Mouse (Mus musculus) retina, postnatal 1 day (tissue): Measurements from ENCODE around the gene Gm3238.
A peak's percentile ranks its signal among the peaks of the same experiment; 100 is the strongest.
"Not testable (repeated sequence)": the region's sequence is repeated elsewhere in the genome, so short reads cannot be mapped to it uniquely, and the experiment has no call there.

Experiments
- DNase-seq: peaks from one replicate; pipeline ENCODE4 v3.0.0-alpha.2; 2012

Gene Gm3238

GRCm38 (mm10) chr10:77771225-77771624, at the start of gene Gm3238:
Gene Gm3238 (minus strand): TSS chr10:77771325.
- not testable (repeated sequence) for DNase-seq

- DNase-seq, result no peak
Observed at GRCm38 (mm10) chr10:77819203-77819602, 48.1 kb upstream of the Gm3238 start.

GRCm38 (mm10) chr10:77818523-77818922, 47.4 kb upstream of the Gm3238 start:
- DNase-seq, result no peak

- peak; percentile 45 for DNase-seq
Observed at GRCm38 (mm10) chr10:77815514-77815913, 44.4 kb upstream of the Gm3238 start.

- no peak for DNase-seq
Observed at GRCm38 (mm10) chr10:77814382-77814781, 43.3 kb upstream of the Gm3238 start, which contains the start of gene Gm2696. Gene Gm2696 (plus strand): TSS chr10:77814682.

- no peak for DNase-seq
Observed at GRCm38 (mm10) chr10:77811743-77812142, 40.6 kb upstream of the Gm3238 start, which contains the start of gene Gm9507. Gene Gm9507 (minus strand): TSS chr10:77811843.

DNA sequence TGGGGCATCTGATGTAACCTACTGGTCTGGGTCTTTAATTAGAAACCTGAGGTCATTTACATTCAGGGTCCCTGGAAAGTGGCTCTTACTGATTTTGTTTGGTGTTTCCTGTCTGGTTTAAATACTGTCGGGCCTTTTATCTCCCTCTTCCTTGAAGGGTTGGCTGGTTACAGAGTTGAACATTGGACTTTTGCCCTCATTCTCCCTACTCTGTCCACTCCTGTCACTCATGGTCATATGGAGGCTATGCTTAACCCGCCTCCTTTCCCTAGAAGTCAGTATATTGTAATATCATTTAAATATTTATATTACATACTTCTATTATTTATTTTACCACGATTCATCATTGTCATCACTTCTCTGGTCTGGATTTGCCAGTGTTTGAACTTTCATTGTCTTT, 33.0 kb upstream of the Gm3238 start:
- no peak for DNase-seq

GRCm38 (mm10) chr10:77798921-77799508, 27.9 kb upstream of the Gm3238 start, which contains the start of gene Gm19668:
Gene Gm19668 (minus strand): TSS chr10:77799133.
- peak; percentile 51 for DNase-seq

GRCm38 (mm10) chr10:77798164-77798920, 27.2 kb upstream of the Gm3238 start:
- DNase-seq, result not testable (repeated sequence)

- peak; percentile 39 for DNase-seq
Observed at GRCm38 (mm10) chr10:77797677-77798076, 26.6 kb upstream of the Gm3238 start.

DNA sequence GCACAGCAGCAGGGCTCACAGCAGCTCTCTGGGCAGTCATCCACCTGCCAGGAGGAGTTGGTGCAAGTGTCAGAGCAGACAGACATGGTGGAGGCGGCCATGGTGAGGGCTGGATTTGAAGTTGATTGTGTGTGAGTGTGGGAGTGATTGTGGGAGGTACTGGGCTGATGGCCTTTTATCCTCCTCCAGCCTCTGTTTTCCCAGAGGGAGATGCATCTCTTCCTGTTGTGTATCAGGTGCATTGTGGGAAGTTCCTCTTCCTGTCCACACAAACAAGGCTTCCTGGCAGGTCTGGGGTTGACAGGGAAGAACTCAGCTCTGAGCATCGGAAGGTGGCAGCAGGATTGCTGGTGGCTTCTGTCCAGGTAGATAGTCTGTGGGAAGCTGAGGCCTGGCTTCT, 23.9 kb upstream of the Gm3238 start, which contains the start of gene Gm9639:
TSS of gene Gm9639 (minus strand) at position 101 of the 400 bp plus-strand sequence.
- DNase-seq, result no peak

- DNase-seq, result no peak
Observed at GRCm38 (mm10) chr10:77788621-77789020, 17.5 kb upstream of the Gm3238 start.

DNA sequence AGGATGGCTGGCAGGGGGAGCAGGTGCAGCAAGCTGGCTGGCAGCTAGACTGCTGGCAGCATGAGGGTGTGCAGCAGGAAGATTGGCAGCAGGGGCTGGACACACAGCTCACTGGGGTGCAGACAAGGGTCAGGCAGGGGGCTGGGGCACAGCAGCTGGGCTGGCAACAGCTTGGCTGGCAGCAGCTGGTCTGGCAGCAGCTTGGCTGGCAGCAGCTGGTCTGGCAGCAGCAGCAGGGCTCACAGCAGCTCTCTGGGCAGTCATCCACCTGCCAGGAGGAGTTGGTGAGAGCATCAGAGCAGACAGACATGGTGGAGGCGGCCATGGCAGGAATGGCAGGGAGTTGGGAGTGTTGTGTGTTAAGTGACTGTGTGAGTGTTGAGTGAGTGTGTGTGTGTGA, 16.8 kb upstream of the Gm3238 start, which contains the start of gene Gm7137:
TSS of gene Gm7137 (minus strand) at position 325 of the 400 bp plus-strand sequence.
- not testable (repeated sequence) for DNase-seq

GRCm38 (mm10) chr10:77783396-77783795, 12.3 kb upstream of the Gm3238 start:
- DNase-seq, result not testable (repeated sequence)

GRCm38 (mm10) chr10:77782442-77782841, 11.3 kb upstream of the Gm3238 start, which contains the start of gene Gm3250:
Gene Gm3250 (minus strand): TSS chr10:77782542.
- not testable (repeated sequence) for DNase-seq

DNA sequence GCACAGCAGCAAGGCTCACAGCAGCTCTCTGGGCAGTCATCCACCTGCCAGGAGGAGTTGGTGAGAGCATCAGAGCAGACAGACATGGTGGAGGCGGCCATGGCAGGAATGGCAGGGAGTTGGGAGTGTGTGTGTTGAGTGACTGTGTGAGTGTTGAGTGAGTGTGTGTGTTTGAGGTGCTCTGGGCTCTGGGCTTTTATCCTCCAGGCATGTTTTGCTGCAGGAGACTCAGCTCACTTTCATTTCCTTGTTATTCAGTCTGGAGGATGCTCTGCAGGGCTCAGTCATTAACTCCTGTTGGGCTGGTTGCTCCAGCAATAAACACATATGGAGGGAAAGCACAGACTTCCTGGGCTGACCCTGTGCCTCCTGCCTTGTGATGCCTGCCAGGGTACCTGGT, 5.7 kb upstream of the Gm3238 start, which contains the start of gene Gm7138:
TSS of gene Gm7138 (minus strand) at position 101 of the 400 bp plus-strand sequence.
- DNase-seq, result not testable (repeated sequence)

DNA sequence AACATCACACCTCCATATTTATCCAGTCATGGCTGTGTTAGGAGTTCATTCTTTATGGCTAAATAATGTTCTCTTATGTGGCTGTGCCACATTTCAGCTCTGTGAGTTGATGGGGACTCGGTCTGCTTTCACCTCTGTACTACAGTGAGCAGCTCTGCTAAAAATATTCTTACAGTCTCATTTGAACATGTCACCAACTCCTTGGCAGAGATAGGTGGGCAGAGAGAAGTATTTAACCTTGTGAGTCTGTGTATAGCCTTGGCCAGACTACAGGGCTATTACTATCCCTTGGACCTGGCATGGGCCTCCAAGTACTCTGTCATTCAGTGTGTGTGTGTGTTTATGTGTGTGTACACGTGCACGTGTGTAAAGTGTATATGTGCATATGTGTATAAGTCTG, 1.0 kb upstream of the Gm3238 start:
- DNase-seq, result not testable (repeated sequence)

DNA sequence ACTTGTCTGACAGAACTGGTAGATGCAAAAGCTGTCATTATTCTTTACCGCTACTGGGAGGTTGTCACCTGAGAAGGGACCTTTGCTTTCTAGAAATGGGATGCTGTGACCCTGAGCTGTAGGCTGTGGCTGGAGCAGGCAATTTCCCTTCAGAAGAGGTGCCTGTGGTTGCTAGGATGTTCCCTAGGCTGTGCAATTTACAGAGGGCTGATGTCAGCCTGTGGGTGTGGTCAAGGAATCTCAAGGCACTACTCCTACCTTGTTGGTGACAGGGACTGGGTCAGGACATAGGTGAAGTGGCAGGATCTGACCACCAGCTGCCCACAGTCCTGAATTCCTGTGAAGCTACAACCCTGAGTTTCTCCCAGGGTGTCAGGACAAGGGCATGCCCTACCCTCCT, 1.4 kb downstream of the Gm3238 start:
- DNase-seq, result no peak

DNA sequence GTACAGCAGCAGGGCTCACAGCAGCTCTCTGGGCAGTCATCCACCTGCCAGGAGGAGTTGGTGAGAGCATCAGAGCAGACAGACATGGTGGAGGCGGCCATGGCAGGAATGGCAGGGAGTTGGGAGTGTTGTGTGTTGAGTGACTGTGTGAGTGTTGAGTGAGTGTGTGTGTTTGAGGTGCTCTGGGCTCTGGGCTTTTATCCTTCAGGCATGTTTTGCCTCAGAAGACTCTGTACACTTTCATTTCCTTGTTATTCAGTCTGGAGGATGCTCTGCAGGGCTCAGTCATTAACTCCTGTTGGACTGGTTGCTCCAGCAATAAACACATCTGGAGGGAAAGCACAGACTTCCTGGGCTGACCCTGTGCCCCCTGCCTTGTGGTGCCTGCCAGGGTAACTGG, 11.5 kb downstream of the Gm3238 start, which contains the start of gene Gm3233:
TSS of gene Gm3233 (minus strand) at position 101 of the 400 bp plus-strand sequence.
- DNase-seq, result not testable (repeated sequence)

- no peak for DNase-seq
Observed at GRCm38 (mm10) chr10:77753448-77753847, 17.7 kb downstream of the Gm3238 start.

- not testable (repeated sequence) for DNase-seq
Observed at GRCm38 (mm10) chr10:77752312-77752711, 18.8 kb downstream of the Gm3238 start.

- DNase-seq, result not testable (repeated sequence)
Observed at GRCm38 (mm10) chr10:77751254-77751653, 19.9 kb downstream of the Gm3238 start, which contains the start of gene Gm9736. Gene Gm9736 (minus strand): TSS chr10:77751354.

GRCm38 (mm10) chr10:77750686-77751085, 20.4 kb downstream of the Gm3238 start:
- DNase-seq, result peak; percentile 29
